Mouse (Mus musculus): ENCODE measurements around the gene H2-Eb1. TPM values are rescaled to one million over a fixed set of nuclear protein-coding genes. Genes with fewer than 3 reads are reported as not detected.

The H2-Eb1 gene
- 265 TPM for polyA plus RNA-seq (2014; fragmentation: Illumina TruSeq; extraction: RNeasy Lipid Tissue Mini Kit (QIAGEN cat#74804); ENCODE audit: low read depth, low replicate concordance)

GRCm38 (mm10) chr17:34305380-34306030 lies at the start of gene H2-Eb1:
TSS of gene H2-Eb1 (plus strand) at chr17:34305867.

GRCm38 (mm10) chr17:34257594-34258375 lies 47.9 kb upstream of the H2-Eb1 start, which contains the start of gene H2-Ab1:
TSS of gene H2-Ab1 (plus strand) at chr17:34257689.

GRCm38 (mm10) chr17:34287648-34288047 lies 18.0 kb upstream of the H2-Eb1 start, which contains the start of gene H2-Aa:
TSS of gene H2-Aa (minus strand) at chr17:34287823.

GRCm38 (mm10) chr17:34325436-34325835 lies 19.8 kb downstream of the H2-Eb1 start, which contains the start of gene H2-Eb2:
TSS of gene H2-Eb2 (plus strand) at chr17:34325665.

GRCm38 (mm10) chr17:34354539-34354938 lies 48.9 kb downstream of the H2-Eb1 start, which contains the start of gene Btnl2:
TSS of gene Btnl2 (plus strand) at chr17:34354822.

Other genes starting within 250 kb of the H2-Eb1 start
- gene H2-Oa, start 213.5 kb upstream of the H2-Eb1 start, polyA plus RNA-seq (2014; fragmentation: Illumina TruSeq; extraction: RNeasy Lipid Tissue Mini Kit (QIAGEN cat#74804); ENCODE audit: low read depth, low replicate concordance) = 1.3 TPM
- 48.1 TPM for gene H2-DMa, start 186.3 kb upstream of the H2-Eb1 start, polyA plus RNA-seq (2014; fragmentation: Illumina TruSeq; extraction: RNeasy Lipid Tissue Mini Kit (QIAGEN cat#74804); ENCODE audit: low read depth, low replicate concordance)
- 137 TPM for gene Brd2, start 183.2 kb upstream of the H2-Eb1 start, polyA plus RNA-seq (2014; fragmentation: Illumina TruSeq; extraction: RNeasy Lipid Tissue Mini Kit (QIAGEN cat#74804); ENCODE audit: low read depth, low replicate concordance)
- 44.6 TPM for gene H2-DMb2, start 162.6 kb upstream of the H2-Eb1 start, polyA plus RNA-seq (2014; fragmentation: Illumina TruSeq; extraction: RNeasy Lipid Tissue Mini Kit (QIAGEN cat#74804); ENCODE audit: low read depth, low replicate concordance)
- gene H2-DMb1, start 152.8 kb upstream of the H2-Eb1 start, polyA plus RNA-seq (2014; fragmentation: Illumina TruSeq; extraction: RNeasy Lipid Tissue Mini Kit (QIAGEN cat#74804); ENCODE audit: low read depth, low replicate concordance) = 43.1 TPM
- gene Tap1, start 118.3 kb upstream of the H2-Eb1 start, polyA plus RNA-seq (2014; fragmentation: Illumina TruSeq; extraction: RNeasy Lipid Tissue Mini Kit (QIAGEN cat#74804); ENCODE audit: low read depth, low replicate concordance) = 19.5 TPM
- 19.8 TPM for gene Psmb9, start 118.1 kb upstream of the H2-Eb1 start, polyA plus RNA-seq (2014; fragmentation: Illumina TruSeq; extraction: RNeasy Lipid Tissue Mini Kit (QIAGEN cat#74804); ENCODE audit: low read depth, low replicate concordance)
- gene Psmb8, start 108.1 kb upstream of the H2-Eb1 start, polyA plus RNA-seq (2014; fragmentation: Illumina TruSeq; extraction: RNeasy Lipid Tissue Mini Kit (QIAGEN cat#74804); ENCODE audit: low read depth, low replicate concordance) = 45.9 TPM
- gene Tap2, start 102.3 kb upstream of the H2-Eb1 start, polyA plus RNA-seq (2014; fragmentation: Illumina TruSeq; extraction: RNeasy Lipid Tissue Mini Kit (QIAGEN cat#74804); ENCODE audit: low read depth, low replicate concordance) = 26.3 TPM
- gene H2-Ob, start 67.0 kb upstream of the H2-Eb1 start, polyA plus RNA-seq (2014; fragmentation: Illumina TruSeq; extraction: RNeasy Lipid Tissue Mini Kit (QIAGEN cat#74804); ENCODE audit: low read depth, low replicate concordance) = 2.3 TPM
- gene H2-Ab1, start 48.2 kb upstream of the H2-Eb1 start, polyA plus RNA-seq (2014; fragmentation: Illumina TruSeq; extraction: RNeasy Lipid Tissue Mini Kit (QIAGEN cat#74804); ENCODE audit: low read depth, low replicate concordance) = 244 TPM
- gene H2-Aa, start 18.0 kb upstream of the H2-Eb1 start, polyA plus RNA-seq (2014; fragmentation: Illumina TruSeq; extraction: RNeasy Lipid Tissue Mini Kit (QIAGEN cat#74804); ENCODE audit: low read depth, low replicate concordance) = 369 TPM
- not detected for gene H2-Eb2, start 19.8 kb downstream of the H2-Eb1 start, polyA plus RNA-seq (2014; fragmentation: Illumina TruSeq; extraction: RNeasy Lipid Tissue Mini Kit (QIAGEN cat#74804); ENCODE audit: low read depth, low replicate concordance)
- gene Btnl2, start 49.0 kb downstream of the H2-Eb1 start, polyA plus RNA-seq (2014; fragmentation: Illumina TruSeq; extraction: RNeasy Lipid Tissue Mini Kit (QIAGEN cat#74804); ENCODE audit: low read depth, low replicate concordance) = 0.60 TPM
- not detected for gene Btnl1, start 71.3 kb downstream of the H2-Eb1 start, polyA plus RNA-seq (2014; fragmentation: Illumina TruSeq; extraction: RNeasy Lipid Tissue Mini Kit (QIAGEN cat#74804); ENCODE audit: low read depth, low replicate concordance)
- 20.9 TPM for gene BC051142, start 93.0 kb downstream of the H2-Eb1 start, polyA plus RNA-seq (2014; fragmentation: Illumina TruSeq; extraction: RNeasy Lipid Tissue Mini Kit (QIAGEN cat#74804); ENCODE audit: low read depth, low replicate concordance)
- not detected for gene Btnl4, start 171.5 kb downstream of the H2-Eb1 start, polyA plus RNA-seq (2014; fragmentation: Illumina TruSeq; extraction: RNeasy Lipid Tissue Mini Kit (QIAGEN cat#74804); ENCODE audit: low read depth, low replicate concordance)
- not detected for gene Btnl6, start 211.5 kb downstream of the H2-Eb1 start, polyA plus RNA-seq (2014; fragmentation: Illumina TruSeq; extraction: RNeasy Lipid Tissue Mini Kit (QIAGEN cat#74804); ENCODE audit: low read depth, low replicate concordance)

Data from adipose tissue, adult 10 weeks (tissue).